Mouse (Mus musculus) megakaryocyte, embryonic 14.5 days (primary cell): ENCODE measurements at regions not wholly inside any gene's neighbourhood (a gene's known extent, or its start where the extent isn't known, plus 50 kb on each side); places are given as distances from the start of the nearest gene placed in this dataset.

Source experiments
- FLI1 ChIP-seq: IDR thresholded peaks from 2 replicates; pipeline ENCODE4 v1.6.1; 2012; ENCODE audit warnings: low read length, inconsistent platforms, mixed read lengths
- GATA1 ChIP-seq: IDR thresholded peaks from 3 replicates; pipeline ENCODE4 v1.6.1; 2012; ENCODE audit warnings: mixed read lengths, low read length, inconsistent platforms, borderline replicate concordance

DNA sequence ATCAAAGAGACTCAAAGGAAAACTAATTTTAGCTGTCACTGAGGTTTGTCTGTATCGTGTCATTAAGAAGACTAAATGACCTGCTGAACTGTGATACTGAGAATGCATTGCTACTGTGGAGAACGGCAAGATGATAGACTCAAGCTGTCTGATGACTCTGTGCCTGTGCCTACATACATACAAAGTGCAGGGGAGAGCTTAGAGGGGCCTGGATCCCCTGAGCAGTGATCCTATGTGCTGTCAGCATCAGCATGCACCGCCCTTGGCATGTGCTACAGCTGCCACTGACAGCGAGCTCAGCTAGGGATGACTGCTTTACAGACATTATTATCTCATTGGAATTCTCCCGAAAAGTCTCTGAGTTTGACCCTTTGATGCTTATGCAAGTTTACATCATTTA is 157.7 kb upstream of the G2e3 start:
- no peak for TF ChIP-seq GATA1
- no peak for TF ChIP-seq FLI1
